Mouse (Mus musculus) heart, postnatal 4 days (tissue): ENCODE data around the gene Agap1. TPM values are rescaled to one million over a fixed set of nuclear protein-coding genes. Genes with fewer than 3 reads are reported as not detected.
A peak's percentile ranks its signal among the peaks of the same experiment; 100 is the strongest.
"Not testable (repeated sequence)": the region's sequence is repeated elsewhere in the genome, so short reads cannot be mapped to it uniquely, and the experiment has no call there.

Experiments used
- DNase-seq: peaks from one replicate; pipeline ENCODE4 v3.0.0; 2021
- total RNA-seq, 2 experiments: library from RNA; stranded (reverse); gene quantifications; 2 replicates each; pipeline ENCODE4 v1.2.3; 2021

Agap1 gene
- total RNA-seq, 2 experiments from 2014 or later = 58.9 to 65.8 TPM

DNA sequence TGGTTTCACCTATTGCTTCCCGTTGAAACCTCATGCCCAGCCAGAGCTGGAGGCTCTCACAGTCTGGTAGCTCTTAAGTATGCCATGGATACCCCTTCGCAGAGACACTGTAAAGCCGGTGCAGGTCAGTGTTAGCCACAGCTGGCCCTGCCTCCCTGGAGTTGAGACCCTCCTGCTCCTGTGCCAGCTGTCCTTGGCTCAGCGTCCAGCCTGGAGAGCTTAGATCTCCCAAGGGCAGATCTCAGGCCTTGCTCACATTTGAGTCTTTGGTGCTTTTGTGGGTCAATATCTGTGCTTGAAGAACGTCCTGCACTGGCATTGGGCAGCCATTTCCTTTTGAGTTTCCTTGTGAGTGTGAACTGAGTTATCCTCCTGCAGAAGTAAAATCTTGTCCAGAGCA, 7.3 kb downstream of the Agap1 start:
- no peak for DNase-seq

DNA sequence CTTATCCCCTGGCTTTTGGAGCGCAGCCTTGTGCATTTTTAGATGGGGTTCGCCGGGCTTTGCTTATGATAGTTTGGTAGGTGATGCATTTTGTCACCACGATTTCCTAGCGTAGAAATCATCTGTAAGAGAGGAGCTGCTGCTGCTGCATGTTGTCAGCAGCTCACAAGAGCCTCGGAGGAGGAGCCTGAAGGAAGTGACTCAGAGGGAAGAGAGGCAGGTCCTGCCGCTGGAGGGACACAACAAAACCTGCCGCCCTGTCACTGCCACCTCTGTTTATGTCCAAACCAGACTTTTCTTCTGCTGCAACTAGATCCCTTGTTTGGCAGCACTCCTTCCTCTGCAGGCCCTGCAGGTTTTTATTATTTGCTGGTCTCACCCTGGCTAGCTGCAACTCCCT, 8.5 kb downstream of the Agap1 start:
- DNase-seq = peak; percentile 52

DNA sequence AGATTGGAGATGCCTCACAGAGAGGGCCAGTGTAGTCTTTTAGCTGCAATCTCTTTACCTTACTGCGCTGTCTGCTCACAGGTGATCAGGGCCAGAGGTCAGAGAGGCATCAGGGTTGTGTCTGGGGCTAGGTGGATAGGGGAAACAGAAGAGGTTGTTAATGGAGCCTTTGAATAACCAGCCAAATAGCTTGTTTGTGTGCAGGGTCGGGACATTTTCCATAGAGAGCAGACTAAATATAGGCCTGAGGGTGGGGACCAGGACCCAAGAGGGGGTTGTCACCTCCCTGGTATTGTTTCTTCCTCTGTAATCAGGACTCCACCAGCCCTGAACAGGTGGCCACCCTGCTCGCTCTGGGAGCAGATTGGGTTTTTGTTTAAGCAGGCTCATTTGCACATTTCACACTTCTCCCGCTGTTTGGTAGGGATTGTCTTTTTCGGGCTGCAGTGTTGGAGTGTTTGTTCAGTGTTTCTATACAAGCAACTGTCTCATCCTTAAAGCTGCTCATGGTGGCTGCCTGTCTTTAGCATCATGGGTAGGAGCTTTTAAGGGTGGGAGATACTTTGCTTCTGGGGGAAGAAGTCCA, 10.9 kb downstream of the Agap1 start:
- DNase-seq = no peak

DNA sequence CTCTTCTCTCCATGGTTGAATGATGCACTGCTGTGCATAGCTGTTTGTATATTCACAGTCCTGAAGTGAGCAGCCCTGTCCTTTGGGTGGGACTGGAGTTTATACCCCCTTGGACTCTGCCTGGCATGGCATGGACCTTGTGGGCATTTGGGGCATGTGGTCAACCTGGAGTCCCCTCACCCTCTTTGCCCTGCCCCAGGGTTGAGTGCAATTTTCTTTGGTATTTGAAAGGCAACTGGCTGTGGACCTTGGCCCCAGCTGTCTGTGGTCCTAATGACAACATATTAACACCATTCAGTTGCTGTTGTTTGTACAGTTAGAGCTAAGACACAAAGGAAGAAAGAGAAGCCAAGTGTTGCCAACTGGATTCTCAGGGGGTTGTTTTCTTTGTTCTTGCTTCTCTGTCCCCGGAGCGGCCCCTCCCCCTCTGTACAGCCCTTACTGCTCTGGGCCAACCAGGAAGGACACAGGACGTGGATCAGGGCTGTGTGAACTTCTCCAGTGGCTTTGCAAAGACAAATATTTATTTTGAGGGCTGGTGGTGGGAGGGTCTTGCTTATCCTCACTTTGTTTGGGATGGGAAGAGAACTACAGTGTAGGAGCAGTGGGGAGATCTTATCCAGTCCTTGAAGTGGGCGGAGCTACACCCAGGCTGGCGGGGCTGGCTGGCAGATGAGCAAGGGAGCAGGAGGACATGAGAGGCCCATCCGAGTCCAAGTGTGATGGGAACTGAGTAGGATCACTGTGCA, 12.9 kb downstream of the Agap1 start:
- DNase-seq = peak; percentile 54

DNA sequence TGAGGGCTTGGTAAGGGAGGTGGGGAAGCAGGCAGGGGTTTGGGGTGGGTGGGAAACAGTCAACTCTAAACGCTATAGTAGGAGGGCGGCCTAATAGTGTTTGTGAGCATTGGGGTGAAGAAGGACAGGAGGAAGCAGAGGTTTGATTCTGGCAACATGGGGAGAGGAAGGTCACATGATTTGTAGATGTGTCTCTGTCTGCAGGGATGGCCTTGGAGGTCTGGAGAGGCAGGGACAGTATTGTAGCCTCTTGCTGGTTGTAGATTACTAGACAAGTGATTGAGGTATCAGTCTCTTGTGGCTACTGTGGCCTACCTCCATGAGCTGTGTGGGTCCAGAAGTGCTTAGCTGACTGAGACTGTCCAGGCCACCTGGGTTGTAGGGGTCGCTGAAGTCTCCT, 13.5 kb downstream of the Agap1 start:
- DNase-seq = no peak

DNA sequence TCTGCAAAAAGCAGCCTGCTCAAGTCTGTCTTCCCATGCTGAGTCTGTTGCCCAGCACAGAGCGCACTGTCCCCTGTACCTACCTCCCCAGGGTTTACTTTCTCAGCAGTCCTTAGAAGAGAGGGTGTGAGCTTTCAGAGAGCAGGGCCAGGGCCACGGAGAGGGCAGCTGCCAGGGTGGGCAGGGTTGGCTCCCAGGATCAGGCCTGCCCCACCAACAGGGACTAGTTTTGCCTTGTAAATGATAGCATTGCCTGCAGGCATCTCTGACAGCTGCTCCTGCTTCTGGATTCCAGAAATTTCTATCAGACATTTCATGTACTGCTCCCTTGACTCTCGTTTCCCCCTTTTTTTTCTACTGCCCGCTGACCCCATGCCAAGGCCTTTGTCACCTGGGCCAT, 16.8 kb downstream of the Agap1 start:
- DNase-seq = no peak

DNA sequence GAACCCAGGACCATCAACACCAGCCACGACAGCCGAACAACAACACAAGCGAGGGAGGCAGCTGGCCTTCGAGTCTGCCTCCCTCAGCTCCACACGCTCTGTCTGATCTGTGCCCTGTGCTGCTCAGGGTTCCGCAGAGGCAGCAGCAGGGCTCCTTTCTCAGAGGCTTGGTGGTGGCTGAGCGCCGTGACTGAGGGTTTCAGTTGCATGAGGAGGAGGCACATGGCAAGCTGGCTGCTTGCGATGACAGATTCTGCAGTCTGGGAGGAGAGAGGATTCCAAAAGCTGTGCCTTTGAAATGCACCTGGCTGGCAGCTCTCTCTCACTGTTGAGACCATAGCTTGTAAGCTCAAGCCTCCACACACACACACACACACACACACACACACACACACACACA, 17.3 kb downstream of the Agap1 start:
- DNase-seq = no peak

DNA sequence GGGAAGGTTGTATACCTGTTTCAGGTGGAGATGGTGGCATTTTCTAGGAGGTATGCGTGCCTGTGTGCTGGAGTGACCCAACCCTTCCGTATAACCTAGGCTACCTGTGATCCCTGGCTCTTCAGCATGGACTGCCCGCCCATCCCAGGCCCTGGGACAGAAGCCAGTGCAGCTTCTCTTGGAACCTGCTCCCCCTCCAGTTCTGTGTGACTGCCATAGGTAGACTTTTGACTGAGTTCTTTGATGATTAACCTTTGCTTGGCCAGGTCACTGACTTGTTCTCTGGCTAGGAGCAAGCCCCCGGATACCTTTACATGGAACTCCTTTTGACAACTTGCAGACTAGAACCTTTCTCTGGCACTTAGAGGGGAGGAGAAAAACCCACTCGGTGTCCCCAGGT, 19.3 kb downstream of the Agap1 start:
- DNase-seq = no peak

DNA sequence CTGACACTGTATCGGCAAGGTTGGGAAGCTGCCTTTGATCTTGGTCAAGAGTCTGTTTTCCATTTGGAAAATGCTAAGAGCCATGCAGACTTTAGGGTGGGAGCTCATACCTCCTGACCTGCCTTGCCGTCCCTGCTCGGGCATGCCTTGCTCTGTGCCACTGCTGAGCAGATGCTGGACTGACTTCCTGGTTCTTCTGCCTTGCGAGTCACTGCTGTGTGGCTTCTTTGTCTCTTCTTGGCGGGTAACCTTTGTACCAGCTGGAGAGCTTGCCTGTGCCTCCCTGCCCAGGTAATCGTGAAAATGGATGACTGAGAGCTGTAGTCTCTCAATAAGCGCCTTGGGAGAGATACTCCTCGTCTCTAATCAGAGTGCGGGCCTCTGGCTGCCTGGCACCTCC, 20.2 kb downstream of the Agap1 start:
- DNase-seq = no peak

DNA sequence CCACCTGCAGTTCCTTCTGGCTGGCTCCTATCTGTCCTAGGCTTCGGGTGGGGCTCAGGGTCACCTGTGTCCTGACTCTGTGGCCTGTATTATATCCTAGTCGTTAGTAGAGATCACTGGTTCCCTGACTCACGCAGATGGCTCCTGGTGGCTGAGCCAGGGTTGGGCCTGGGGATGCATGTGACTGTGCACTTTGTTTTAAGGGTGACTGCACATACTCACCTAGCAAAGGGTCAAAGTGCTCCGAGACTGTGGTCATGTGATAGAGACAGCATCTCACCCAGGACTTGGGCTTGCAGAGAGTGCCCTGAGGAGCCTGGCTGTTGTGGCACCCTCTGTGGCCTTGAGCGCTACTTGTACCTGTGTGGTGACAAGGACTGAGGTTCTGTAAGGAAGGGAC, 22.4 kb downstream of the Agap1 start:
- DNase-seq = no peak

DNA sequence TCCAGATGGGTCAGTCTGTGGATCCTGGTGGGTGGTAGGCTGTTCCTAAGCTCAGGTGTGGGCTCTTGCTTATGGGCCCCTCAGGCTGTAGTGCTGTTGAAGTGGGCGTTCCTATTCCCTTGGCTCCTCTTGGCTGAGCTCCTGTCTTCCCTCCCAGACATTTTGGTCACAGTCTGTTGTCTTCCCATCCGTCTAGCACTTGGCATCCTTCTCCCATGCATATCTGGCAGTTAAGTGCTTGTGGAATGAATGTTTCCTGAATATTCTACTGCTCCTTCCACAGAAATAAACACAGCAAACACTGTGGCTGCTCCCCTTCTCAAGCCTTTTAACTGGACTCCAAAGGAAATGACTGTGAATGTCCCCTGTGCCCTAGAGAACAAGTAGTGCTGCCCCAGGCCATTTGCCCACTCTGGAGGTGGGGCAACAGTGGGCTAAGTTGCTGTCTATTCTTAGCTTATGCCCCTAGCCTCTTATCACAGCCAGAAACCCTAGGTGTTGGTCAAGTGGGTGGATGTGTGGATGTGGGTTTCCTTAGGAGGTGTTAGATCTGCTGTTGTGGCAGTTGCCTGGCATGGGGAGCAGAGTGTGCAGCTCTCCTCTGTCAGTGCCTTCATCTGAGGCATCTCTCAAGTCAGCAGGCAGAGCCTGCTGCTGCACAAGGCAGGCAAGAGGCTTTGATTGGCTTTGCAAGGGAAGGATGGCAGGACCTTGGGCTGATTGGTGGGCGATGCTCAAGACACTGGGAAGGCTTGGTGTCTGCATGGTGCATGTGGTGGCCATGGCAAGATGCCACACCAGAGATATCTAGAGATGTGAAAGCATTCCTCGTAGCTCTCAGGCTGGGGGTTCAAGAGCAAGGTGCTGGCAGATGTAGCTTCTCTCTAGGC, 24.2 kb downstream of the Agap1 start:
- DNase-seq = no peak

DNA sequence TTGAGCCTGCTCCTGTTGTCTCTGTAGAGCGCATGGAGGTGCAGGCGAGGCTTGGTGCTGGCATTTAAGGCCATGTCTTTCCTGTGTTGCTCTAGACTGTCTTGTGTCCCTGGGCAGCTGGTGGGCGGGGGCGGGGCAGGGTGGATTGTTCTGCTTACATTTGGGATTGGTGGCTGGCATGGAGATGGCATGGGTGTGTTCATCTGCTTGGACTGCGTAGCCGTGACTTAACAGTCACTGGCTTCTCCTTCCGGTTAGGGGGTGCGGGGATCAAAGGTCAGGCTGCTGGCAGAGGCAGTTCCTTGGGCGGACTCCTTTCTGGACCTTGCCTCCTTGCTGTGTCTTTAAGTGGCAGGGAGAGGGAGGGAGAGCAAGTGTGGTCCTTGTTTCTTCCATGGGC, 26.5 kb downstream of the Agap1 start:
- DNase-seq = no peak

DNA sequence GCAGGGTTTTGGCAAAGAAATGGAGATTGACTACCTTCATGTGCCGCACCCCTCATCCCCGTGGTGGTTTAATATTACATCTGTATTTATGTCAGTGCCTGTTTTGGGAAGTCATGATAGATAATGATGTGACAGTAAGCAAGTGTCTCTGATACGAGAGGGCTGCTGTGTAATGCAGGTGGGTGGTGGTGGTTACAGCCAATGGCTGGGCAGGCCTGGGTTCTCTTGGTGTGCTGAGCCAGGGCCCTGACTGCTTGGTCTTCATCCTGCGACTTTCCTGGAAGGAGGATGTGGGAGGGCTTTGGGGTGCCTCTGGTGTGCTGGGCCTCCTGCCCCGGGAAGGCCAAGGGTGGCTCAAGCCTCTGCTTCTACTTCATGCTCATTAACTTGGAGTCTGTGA, 28.2 kb downstream of the Agap1 start:
- DNase-seq = no peak

DNA sequence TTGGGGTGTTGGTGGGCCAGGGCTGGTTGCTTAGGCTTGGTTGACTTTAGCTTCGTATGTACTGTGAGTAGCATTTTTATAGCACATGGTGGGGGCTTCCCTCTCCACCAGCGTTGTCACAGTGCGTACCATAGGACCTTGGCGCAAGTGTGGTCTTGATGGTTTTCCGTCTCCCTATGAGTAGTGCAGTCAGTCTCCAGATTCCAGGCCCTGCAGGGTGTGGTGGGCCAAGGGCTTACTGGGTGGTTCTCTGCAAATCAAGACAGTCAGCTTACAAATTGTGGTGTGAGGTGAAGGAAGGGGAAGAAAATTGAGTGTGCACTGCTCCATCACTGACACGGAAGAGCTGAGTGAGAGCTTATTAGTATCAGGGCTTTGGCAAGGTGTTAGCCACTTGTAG, 32.3 kb downstream of the Agap1 start:
- no peak for DNase-seq

DNA sequence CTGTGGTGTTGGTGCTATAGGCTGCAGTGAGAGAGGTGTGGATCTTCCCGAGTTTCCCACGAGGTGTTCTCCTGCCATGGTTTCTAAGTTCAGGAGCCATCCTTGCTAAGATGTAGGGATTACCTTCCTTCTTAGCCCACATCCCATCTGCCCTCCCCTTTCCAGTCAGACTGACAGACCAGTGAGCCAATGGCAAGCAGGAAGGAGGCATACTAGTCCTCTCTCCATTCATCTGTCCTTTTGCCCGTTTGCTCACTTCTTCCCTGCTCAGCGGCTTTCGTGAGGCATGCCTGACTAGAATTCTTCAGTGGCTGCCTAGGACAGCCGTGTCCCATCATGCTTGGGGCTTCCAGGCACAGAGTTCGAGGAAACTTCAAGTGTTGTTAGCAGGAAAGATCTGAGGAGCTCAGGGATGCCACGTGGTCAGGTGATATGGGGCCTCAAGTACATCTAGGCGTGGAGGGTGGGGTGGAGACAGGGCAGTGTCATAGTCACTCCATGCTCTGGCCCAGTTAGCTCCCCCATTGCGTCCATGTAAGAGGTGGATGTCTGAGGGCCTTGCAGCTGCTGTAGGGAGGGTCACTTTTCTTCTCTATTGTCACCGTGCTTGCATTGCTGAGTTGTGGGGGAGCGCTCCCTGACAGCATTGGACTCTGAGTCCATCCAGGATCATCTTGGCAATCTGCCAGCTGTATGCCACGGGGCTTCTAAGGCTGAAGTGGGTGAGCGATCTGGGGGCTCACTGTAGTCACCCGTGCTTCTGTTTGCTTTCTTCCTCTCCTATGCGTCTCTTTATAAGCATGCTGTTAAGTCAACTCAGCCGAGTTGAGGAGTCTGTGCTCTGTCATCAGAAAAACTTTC, 34.7 kb downstream of the Agap1 start:
- DNase-seq = peak; percentile 32

DNA sequence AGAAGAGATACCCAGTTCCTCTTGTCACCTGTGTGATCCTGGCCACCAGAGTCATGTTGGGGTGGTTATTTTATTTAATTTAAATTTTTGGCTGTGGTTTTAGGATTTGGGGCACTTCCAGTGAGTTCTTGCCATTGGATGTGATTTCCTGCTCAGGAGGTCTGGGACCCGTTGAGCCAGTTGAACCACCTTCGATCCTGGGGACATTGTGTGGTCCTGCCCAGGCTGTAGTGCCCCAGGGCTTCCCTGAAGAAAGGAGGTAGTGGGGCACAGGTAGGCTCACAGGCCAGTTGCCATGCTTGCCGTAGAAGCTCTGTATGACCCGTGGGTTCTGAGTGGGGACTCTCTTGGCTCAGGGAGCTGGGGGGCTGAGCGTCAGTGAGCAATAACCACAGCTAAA, 38.6 kb downstream of the Agap1 start:
- DNase-seq = no peak

DNA sequence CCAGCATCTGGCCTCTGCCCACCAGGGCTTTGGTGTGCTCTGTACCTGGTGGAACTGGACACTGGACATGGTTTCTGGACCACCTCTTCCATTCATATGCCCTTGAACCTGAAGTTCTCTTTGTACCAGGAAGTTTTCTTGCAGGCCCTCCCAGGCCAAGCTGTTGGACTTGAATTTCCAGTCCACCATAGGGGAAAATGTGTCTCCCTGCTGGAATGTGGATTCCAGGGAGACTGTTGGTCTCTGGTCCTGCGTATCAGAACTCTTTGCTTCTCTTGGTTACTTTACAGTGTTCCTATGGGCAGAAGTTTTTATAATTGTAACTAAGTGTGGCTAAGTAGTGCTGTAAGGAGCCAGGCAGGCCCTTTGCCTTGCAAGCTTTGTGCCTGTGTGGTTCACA, 40.2 kb downstream of the Agap1 start:
- DNase-seq = no peak

DNA sequence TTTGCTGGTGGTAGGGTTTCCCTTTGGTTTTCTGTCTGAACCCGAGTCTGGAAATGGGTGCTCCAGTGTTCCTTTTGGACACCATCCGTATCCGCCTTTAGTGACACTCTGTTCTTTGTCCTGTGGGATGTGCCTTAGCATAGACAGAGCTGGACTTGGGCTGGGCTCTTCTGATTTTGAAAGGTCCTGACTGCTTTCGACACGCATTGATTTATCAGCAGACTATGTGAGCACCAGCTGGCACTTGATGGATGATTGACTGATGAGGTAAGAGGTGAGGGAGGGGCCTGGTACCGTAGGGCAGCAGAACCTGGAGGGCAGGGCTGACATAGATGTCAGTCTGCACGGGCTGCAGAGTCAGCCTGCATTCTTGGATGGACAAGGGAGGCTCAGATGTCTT, 41.6 kb downstream of the Agap1 start:
- DNase-seq = no peak

DNA sequence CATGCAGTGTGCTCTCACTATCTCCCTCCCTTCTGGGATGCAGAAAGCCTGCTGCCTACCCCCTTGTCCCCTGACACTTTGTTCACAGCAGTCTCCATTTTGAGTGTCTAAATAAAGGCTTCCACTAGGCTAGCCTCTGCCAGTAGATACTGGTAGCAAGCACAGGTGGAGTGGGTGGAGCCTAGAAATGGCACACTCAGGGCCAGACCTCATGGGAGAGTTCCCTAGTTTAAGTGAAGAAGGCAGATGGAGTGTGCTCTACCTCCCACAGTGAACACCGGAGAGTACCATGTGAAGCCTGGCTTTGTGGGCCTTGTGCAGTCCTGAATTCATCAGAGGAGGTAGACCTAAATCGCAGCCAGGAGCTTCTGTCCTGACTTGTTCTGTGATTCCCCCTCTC, 46.3 kb downstream of the Agap1 start:
- no peak for DNase-seq

DNA sequence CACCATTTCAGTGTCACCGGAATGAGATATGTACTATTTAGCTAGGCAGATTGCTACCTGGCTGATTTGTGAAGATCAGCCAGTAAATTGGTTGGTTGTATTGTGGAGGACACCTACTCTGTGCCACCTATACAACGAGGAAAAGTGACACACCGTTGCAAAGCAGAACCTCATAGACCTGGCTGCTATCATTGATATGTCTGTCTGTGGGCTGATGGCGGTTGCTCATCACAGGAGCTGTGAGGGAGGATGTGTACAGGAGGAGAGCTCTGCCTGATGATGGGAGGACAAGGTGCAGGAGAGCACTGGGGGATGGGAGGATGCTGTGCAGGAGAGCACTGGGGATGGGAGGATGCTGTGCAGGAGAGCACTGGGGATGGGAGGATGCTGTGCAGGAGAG, 46.7 kb downstream of the Agap1 start:
- no peak for DNase-seq

DNA sequence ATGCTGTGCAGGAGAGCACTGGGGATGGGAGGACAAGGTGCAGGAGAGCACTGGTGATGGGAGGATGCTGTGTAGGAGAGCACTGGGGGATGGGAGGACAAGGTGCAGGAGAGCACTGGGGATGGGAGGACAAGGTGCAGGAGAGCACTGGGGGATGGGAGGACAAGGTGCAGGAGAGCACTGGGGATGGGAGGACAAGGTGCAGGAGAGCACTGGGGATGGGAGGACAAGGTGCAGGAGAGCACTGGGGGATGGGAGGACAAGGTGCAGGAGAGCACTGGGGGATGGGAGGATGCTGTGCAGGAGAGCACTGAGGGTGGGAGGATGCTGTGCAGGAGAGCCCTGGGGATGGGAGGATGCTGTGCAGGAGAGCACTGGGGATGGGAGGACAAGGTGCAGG, 47.3 kb downstream of the Agap1 start:
- DNase-seq = not testable (repeated sequence)

DNA sequence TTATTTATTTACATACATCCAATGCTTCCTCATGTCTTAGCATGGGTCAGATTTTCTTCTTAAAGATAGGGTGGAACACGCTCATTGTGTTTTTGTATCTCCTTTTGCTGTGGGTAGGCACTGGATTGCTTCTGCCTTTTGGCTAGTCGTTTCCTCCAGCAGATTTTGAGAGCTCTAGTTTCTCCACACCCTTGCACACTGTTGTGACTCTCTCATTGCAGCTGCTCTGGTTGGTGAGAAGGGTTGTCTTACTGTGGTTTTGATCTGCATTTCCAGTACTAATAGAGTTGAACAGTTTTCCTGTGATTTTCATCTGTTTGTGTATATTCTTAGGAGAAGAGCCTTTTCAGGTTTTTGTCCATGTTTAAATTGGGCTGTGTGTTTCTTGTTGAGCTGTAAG, 54.6 kb downstream of the Agap1 start:
- DNase-seq = no peak
